Mouse (Mus musculus) 3T3-L1 (cell line): ENCODE results near the gene Zfp764.
"Not testable (repeated sequence)": the region's sequence is repeated elsewhere in the genome, so short reads cannot be mapped to it uniquely, and the experiment has no call there.

Experiments
- DNase-seq: peaks from one replicate; pipeline ENCODE4 v3.0.0-alpha.2; 2015; ENCODE audit warnings: low read depth, low spot score

Gene Zfp764

DNA sequence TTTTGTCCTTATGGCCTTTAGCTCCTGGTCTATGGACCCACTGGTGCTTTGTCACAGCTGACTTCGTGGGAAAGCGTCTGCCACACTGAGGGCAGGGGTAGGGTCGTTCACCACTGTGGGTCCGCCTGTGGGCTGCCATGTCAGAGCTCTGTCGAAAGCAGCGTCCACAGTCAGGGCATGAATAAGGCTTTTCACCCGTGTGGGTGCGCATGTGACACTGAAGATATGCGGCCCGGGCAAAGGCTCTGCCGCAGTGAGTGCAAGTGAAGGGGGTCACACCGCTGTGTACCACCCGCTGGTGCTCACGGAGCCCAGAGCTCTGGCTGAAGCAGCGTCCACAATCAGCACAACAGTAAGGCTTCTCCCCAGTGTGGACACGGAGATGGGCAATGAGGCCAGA, 15.1 kb downstream of the Zfp764 start:
- DNase-seq: no peak

GRCm38 (mm10) chr7:127390306-127390705, 16.3 kb downstream of the Zfp764 start:
- no peak for DNase-seq

DNA sequence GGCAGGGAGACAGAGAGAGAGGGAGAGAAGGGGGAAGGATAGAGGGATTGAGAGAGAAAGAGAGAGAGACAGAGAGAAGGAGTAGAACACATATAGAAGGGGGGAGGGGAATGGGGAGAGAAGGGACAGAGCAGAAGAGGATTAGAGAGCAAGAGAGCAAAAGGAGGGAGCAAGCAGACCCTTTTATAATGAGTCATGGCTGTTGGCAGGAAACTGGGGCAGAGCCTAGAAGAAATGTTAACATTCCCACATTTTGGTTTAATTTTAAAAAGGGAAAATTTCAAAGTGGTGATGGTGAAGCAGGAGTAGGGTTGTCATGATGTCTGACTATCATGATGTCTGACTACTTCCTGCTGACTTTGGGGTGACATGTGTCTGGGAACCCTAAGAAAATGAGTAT, 18.4 kb downstream of the Zfp764 start:
- DNase-seq: peak; percentile 50

DNA sequence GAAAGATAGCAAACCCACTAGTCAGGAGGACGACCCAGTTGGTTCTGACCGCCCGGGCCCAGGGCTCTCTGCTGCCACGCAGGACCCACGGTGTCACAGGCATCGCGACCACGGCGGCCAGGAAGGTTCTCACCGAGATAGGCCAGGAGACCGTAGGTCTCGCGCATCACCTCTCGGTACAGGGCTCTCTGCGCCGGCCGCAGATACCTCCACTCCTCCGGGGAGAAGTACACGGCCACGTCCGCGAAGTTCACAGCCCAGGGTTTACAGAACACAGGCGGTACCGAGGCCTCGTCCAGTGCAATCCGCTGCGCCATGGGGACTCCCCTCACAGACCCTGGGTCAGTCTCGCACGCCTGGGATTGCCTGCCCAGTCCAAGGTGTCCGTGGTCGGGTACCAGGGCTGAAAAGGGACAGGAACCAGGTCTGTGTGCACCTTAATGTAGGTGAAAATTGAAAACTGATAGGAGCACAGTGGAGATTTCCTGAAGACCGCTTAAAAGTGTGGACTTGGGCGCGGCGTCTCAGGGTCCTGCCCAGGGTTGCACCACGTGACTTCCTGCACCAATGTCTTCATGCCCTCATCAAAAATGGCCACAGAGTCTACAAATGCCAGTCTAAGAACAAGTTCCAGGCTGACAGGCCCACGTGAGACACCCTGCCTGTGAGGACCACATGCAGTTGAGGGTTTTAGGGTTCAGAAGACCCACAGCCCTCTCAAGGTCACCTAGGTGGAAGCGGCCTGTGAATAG, 19.8 kb downstream of the Zfp764 start, which contains the start of gene 9130019O22Rik:
Gene 9130019O22Rik (minus strand): TSS at position 526 of the 752 bp plus-strand sequence.
- DNase-seq: no peak

DNA sequence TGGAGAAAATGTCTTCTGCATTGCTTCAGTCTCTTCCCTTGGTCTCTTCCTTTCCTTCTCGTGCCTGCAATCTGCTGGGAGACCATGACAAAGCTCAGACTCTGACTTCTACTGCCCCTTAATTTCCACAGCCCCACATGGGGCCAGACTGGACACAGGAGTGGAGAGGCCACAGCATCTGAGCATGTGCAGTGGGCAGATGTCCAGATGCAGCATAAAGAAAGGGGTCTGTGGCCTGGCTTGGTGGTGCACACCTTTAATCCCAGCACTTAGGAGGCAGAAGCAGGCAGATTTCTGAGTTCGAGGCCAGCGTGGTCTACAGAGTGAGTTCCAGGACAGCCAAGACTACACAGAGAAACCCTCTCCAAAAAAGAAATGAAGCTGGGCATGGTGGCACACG, 21.1 kb downstream of the Zfp764 start:
- DNase-seq: not testable (repeated sequence)

DNA sequence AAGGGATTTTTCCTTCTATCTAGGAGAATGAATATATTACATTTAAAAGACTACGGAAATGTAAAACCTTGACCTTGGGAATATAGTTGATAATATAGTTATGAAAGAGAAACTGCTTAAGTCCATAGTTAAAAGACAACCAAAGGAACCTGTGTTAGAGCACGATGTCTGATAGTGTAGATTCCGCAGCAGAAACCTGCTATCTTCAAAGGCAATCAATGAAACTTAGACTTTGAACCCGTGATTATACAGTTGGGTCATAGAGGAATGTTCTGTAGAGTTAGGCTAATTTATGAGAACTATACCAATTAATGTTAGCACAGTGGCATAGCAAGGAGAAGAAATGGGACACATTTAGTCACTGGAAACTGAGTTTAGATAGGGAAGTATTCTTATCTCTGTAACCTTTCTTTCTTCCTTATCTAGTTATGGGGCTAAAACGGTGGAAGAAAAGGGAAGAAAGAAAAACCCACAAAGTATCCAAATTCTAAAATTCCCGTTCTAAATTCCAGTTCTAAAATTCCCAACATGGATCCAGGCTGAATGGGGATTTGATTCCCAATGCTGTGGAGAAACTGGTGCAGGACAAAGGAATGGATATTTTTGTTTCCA, 28.2 kb downstream of the Zfp764 start:
- no peak for DNase-seq

DNA sequence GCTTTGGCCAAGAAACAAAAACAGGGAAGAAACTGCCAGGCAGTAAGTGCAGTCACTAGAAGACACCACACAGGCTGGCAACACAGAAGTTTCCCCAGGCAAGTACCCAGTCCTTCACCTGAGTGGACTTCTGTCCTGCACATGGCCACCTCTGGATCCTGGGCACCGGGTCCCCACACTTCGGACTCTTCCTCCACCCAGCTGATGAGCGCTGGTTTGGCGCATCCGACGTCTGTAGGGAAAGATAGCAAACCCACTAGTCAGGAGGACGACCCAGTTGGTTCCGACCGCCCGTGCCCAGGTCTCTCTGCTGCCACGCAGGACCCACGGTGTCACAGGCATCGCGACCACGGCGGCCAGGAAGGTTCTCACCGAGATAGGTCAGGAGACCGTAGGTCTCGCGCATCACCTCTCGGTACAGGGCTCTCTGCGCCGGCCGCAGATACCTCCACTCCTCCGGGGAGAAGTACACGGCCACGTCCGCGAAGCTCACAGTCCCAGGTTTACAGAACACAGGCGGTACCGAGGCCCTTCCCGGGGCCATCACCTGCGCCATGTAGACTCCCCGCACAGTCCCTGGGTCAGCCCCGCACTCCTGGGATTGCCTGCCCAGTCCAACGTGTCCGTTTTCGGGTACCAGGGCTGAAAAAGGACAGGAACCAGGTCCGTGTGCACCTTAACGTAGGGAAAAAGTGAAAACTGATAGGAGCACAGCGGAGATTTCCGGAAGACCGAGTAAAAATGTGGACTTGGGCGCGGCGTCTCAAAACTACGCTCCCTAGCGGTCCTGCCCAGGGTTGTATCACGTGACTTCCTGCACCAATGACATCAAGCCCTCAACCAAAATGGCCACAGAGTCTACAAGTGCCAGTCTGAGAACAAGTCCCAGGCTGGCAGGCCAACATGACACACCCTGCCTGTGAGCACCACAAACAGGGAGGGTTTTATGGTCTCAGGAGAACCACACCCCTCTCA, 31.1 kb downstream of the Zfp764 start, which contains the start of gene Zfp747:
Gene Zfp747 (minus strand): TSS at position 780 of the 975 bp plus-strand sequence.
- peak; percentile 98 for DNase-seq

DNA sequence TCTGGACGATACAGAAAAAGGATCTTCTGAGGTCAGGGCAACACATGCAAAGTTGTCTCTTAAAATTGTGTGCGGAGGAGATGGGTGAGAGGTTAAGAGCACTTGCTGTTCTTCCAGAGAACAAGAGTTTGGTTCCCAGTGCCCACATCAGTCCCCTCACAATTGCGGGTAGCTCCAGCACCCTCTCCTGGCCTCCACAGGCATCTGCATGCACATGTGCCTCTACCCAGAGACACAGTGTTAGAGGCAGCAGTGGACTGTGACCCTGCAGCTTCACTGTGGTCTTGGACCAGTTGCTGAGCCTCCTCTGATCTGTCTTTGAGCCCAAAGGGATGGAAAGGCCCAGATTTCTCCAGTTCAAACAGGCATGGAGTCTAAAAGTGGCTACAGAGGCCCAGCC, 34.8 kb downstream of the Zfp764 start:
- not testable (repeated sequence) for DNase-seq

DNA sequence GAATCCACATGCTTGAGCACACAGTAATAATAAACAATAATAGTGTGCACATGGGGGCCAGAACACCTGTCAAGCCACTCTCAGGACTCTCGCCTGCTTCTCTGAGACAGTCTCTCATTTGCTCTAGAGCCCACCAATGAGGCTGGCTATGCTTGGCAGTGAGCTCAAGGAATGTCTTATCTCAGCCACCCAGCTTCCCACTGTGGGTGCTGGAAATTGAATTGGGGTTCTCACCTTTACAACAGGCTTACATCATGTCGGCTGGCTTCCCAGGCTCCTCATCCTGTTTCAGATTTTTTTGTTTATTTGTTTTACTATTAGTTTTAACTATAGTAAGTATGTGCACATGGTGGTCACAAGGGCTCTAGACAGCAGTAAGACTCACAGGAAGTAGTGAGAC, 35.4 kb downstream of the Zfp764 start:
- DNase-seq: no peak

GRCm38 (mm10) chr7:127366249-127366648, 40.4 kb downstream of the Zfp764 start:
- DNase-seq: no peak

DNA sequence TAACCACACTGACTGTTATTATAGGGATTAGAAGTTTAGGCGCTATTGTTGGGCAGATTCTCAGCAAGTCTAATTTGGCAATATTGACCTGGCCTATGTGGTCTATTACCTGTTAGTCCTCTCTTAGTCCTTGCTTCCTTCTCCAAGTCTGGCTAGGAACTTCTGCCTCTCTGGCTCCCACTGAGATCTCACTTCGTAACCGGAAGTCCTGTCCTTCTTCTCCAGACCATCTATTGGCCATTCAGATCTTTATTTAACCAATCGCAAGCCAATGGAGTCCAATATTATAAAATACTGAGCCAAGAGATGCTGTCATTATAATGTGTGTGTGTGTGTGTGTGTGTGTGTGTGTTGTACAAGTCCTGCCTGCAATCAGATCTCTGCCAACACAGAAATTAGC, 42.5 kb downstream of the Zfp764 start:
- no peak for DNase-seq

GRCm38 (mm10) chr7:127363475-127363921, 43.1 kb downstream of the Zfp764 start:
- DNase-seq: no peak

DNA sequence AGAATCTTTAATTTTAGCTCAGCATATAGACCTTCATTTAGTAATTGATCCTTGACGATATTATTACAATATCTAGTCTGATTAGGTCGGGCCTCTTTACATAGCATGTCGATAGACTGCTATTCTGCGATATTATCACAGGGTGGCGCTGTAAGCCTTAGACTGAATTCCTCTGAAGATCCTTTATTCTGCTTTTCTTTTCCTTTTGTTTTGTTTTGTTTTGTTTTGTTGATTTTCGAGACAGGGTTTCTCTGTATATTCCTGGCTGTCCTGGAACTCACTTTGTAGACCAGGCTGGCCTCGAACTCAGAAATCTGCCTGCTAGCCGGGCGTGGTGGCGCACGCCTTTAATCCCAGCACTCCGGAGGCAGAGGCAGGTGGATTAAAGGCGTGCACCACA, 44.2 kb downstream of the Zfp764 start:
- DNase-seq: peak; percentile 68

- no peak for DNase-seq
Measured at GRCm38 (mm10) chr7:127361449-127361848, 45.2 kb downstream of the Zfp764 start.

GRCm38 (mm10) chr7:127360265-127360664, 46.4 kb downstream of the Zfp764 start:
- no peak for DNase-seq

GRCm38 (mm10) chr7:127358472-127358871, 48.1 kb downstream of the Zfp764 start:
- DNase-seq: no peak

- DNase-seq: no peak
Measured at GRCm38 (mm10) chr7:127357871-127358270, 48.8 kb downstream of the Zfp764 start.

- no peak for DNase-seq
Measured at GRCm38 (mm10) chr7:127355796-127356195, 50.8 kb downstream of the Zfp764 start.
